Mouse (Mus musculus) C2C12 (cell line): ENCODE data around the gene Zfyve1.

Experiments used
- CTCF ChIP-seq: IDR thresholded peaks from one replicate; pipeline ENCODE4 v1.5.1; 2011; ENCODE audit not compliant: control insufficient read depth, insufficient read depth, insufficient read length
- MYOD1 ChIP-seq: IDR thresholded peaks from one replicate; pipeline ENCODE4 v1.6.1; 2011; ENCODE audit warnings: low read depth; ENCODE audit not compliant: control insufficient read depth, insufficient read length

GRCm38 (mm10) chr12:83586628-83587027 is 10.4 kb downstream of the Zfyve1 start:
- TF ChIP-seq CTCF (no peak), MYOD1 (no peak)
